Mouse (Mus musculus): ENCODE data around the gene Zbtb7a.

DNA sequence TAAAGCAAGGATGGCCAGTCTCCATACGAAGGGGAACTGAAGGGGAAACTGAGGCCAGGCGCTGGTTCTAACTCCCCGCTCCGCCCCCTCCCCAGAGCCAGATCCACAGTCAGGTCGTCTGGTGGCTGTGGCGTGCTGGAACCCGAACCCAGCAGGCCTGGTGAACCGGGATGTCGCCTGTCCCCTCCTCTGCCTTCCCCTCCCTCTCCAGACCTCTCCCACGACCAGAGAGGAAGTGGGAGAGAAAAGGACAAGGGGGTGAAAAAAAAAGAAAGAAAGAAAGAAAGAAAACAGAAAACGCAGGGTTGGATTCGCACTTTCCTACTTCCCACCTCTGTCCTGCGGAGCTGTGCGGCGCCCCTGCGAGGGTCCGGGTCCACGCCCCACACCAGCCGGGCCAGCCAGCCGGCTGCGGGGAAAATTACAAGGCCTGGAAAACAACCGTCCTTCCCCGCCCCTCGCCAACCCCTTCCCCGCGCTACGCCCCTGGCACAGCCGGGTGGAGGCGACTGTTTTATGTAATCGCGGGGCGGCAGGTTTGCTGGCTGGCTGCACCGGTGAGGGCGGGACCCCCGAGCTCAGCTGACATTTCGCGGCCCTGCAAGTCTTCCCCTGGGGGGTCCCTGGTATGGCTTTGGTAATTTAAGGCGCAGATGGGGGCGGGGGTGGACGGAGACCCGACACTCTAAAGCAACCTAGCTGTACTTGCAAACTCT lies at the start of gene Zbtb7a:
- TF ChIP-seq CTCF (IDR thresholded peaks at IDR 0.05; ENCODE audit: low read depth) (no peak), EP300 (IDR thresholded peaks at IDR 0.05; ENCODE audit: low read depth) (no peak)

All from heart, postnatal 0 days (tissue).